Mouse (Mus musculus) ovary, postnatal 10 days (tissue): ENCODE results near the gene Ube2j1.

ENCODE experiments used
- DNase-seq: peaks from one replicate; pipeline ENCODE4 v3.0.0; 2022; ENCODE audit warnings: low spot score

The Ube2j1 gene

DNA sequence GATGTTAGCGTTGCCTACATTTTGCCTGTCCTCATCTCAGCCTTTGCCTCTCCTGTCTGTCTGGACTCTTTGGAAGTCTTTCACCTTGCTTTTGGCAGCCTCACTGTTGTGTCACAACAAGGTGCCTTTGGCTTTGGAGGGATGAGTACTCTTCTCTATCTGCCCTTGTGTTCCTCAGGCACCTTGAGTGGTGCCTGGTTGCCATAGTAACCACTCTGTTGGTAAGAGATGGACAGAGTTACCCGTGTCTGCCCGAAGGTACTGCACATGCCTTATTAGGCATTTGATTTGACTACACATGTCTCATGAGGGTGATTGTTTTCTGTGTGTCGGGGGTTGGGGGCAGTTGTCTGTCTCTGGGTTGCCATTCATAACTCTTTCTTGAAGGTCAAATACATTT lies 18.7 kb upstream of the Ube2j1 start:
- no peak for DNase-seq

DNA sequence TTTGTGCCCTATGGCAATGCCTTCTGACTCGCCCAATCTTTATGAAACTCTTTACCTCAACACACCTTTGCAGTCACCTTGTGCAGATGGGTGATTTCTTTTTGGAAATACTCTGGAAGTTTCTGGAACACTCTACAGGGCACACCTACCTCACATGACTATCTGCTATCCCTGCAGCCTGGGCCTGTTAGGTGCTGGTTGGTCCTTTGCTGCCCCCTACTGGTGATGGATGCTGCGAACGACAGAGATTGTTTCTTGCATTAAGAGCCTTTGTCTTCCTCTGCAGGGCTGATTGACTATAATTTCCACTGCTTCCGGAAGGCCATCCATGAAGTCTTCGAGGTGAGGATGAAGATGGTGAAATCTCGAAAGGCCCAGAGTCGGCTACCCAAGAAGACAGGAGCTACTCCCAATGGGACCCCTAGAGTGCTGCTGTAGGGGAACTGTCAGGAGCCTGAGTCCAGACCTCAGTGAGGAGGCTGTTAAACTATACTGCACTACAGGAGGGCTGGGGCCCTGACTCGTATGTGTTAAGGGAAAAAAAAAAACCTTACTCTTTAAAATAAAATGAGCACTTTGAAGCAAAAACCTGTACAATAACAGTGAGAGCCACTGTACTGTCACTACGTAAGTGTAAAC lies 12.7 kb upstream of the Ube2j1 start:
- peak; percentile 77 for DNase-seq

DNA sequence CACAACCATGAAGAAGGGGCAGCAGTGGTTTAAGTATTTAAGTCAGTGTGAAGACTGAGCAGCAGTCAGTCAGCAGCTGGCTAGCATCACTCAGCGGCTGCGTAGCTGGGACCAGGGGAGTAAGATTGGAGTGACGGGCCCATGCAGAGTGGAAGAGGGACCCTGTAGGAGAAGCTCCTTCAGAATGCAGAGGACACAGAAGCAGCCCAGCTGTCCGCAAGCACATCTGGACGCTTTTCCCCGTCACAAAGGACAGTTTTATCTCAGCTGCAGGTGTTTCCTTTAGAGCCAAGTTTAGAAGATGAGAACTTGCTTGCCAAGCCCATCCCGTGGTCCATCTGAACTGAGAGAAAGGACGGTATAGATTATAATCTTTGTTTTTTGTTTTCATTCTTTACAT lies 6.8 kb upstream of the Ube2j1 start:
- no peak for DNase-seq

DNA sequence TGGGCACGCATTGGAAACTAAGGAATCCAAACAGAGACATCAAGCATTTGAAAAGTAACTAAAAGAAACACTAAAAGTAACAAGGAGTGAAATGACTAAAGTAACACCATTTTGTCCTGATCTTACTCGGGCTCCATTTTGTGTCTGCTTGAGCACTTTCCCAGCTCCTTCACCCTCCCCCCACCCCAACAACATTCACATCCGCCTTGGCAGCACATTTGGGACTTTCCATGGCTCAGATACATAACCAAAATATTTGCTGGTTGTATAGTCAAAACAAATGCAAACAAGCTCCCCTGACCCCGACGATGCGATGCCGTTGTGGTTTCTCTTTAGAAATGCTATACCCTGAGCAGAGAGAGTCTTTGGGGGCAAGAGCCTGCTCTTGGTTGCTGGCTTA lies 2.1 kb upstream of the Ube2j1 start:
- no peak for DNase-seq

DNA sequence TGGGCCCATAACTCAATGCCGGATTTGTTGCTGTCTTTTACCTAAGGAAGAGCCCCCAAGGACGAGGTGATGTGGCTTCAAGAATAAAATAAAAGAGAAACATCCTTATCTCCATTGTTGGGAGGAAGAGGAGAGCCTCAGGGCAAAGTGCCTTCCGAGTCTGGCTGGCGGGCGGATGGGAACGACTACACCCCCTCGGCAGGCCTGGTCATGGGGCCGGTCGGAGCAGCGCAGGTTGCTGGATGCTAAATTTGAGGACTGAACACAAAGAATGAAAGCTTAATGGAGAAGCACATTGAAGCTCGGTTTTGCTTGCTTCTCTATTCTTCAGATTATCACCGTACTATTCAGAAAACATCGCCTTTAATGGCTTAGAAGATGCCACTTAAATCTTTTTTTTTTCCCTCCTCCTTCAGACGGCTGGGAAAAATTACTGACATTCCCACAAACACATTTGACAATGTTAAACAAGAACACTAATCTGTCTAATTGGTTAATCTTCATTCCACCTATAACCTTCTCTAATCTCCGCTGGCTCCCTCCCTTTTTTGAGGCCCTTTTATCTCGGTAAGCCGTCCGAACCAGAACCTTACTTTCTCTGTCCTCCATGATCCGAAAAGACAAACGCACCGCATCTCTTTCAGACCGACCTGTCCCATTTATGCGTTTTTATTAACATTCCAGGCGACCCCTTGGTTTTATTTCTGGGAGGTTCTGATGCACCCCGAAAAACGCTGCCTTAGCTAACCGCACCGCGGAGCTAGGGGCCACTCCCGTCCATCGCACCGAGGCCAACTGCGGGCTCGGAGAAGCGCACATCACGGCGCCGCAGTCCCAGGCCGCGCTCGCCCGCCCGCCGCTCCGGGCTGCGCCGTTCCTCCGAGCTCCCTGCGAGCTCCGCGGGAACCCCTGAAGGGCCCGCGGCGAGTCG lies 687 bp upstream of the Ube2j1 start:
- DNase-seq: no peak

DNA sequence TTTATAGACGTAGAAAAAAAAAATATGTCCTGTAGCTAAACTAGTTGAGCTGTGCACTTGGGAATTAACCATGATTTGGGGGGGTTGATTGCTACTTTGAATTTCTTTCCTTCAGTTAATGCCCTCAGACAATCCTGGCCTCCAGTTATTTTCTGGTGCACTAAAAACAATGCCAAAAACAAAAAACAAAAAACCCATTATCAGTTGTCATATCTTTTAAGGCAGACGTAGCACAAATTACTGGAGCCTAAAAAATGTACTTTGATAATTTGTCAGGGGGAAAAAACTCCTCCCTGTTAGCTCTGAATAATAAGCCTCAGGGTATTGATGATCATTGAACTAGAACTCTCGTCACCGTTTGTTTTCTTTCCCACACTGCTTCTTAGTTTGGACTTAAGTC lies 829 bp downstream of the Ube2j1 start:
- no peak for DNase-seq

DNA sequence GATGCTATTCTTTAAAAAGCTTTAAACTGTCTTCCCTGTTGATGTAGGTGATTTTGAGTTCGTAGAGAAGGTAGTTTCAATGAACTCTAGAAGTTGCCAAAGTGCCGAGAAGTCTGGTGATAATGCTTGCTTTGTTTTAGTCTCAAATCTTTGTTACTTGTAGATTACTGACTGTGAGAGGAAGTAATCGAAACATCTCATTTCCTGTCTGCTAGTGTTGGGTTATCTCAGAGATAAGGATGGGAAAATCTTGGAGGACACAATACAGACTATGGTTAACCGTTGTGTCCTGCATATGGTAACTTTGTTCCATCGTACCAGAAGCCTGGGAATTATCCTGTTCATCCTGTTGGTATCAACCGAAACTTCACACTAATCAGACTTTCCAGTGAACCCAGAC lies 2.3 kb downstream of the Ube2j1 start:
- no peak for DNase-seq

DNA sequence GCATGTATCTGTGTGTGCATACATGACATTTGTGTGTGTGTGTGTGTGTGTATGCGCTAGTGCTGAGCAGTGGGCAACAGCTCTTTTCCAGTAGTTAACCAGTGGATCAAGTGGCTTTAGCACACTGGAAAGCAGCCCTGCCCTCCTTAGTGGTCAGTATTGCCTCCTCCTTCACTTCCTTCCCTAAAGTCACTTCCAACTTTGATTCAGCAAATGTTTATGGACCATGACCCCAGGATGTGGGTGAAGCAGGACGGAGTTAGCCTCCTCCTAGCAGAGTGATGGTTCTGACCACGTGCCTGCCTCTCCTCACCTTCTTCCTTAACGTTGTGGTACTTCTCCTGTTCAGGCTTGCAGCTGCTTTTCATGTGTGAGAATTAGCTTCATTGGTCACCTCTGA lies 8.6 kb downstream of the Ube2j1 start:
- no peak for DNase-seq

DNA sequence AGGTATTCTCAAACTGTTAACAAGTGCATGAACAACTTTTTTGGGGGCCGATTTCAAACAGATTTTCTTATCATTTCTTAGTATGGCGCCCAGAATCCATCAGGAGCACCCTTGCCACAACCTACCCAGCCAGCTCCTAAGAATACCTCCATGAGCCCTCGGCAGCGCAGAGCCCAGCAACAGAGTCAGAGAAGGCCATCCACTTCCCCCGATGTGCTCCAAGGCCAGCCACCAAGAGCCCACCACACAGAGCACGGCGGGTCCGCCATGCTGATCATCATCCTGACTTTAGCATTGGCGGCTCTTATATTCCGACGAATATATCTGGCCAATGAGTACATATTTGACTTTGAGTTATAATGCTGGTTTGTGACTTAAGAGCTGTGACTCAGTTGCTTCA lies 18.4 kb downstream of the Ube2j1 start:
- no peak for DNase-seq

DNA sequence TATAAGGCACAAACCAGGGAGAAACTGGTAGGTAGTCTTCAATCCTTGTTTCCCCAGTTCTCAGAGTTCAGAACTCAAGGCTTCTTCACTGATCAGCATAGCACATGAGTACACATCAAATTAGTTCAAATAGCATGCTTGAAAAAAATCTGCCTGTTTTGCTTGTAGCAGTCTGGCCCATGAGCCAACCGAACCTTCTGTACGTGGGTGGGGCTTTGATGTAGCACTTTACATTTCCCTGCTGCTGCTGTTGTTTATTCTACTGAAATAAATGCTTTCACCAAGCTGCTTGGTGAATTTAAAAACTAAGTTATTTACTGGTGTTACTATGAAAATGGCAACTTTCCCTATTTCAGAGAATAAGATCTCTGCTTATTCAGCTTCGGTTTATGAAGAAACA lies 20.8 kb downstream of the Ube2j1 start:
- no peak for DNase-seq

DNA sequence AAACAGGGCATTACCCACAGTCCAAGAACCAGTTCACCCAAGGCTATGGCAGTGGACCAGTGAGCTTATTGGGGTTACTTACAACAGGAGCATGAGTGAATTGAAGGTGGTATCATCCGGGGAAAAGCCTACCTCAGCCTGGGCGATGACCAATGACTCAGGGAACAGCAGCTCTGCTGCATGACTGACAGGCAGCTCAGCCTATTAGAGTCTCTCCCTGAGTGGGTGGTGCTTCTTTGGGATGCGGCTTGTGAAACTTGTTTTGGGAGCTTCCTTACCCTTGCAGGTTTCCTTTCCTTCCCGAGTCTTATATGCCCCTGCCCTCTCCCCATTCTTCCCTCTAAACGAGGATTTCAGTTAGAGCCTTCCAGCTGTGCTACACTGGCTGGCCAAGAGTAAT lies 21.4 kb downstream of the Ube2j1 start:
- no peak for DNase-seq

DNA sequence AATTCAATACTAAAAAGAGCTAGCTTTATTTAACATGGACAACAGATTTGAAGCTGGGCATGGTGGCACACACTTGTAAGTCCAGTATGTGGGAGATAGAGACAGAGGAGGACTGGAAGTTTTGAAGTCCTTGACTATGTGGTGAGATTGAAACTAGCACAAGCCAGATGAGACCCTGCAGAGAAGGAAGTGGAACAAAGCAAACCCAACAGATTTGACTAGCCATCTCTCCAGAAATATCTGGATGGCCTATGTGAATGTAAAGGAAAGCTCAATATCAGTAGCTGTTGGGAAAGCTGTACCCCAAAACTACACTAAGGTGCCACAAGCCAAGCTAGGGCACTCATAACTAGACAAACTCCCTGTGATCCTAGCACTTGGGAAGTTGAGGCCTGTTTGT lies 23.2 kb downstream of the Ube2j1 start:
- no peak for DNase-seq

DNA sequence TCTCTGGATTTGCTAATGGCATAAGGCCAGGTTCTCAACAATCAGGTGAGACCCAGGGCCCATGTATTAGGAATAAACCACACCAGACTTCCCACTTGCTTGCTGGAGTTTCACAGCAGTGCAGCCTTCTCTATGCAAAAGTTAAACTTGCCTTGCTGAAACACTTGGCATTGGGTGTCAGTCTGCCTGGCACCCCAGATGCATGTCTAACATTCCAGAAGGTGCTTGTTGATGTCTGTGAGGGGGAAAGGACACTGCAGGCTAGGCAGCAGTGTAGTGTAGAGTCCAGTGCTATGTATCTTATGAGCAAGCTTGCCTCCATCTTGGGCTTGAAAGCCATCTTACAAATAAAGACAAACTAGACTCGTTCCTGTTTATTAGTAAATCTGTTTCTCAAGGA lies 25.1 kb downstream of the Ube2j1 start:
- no peak for DNase-seq

DNA sequence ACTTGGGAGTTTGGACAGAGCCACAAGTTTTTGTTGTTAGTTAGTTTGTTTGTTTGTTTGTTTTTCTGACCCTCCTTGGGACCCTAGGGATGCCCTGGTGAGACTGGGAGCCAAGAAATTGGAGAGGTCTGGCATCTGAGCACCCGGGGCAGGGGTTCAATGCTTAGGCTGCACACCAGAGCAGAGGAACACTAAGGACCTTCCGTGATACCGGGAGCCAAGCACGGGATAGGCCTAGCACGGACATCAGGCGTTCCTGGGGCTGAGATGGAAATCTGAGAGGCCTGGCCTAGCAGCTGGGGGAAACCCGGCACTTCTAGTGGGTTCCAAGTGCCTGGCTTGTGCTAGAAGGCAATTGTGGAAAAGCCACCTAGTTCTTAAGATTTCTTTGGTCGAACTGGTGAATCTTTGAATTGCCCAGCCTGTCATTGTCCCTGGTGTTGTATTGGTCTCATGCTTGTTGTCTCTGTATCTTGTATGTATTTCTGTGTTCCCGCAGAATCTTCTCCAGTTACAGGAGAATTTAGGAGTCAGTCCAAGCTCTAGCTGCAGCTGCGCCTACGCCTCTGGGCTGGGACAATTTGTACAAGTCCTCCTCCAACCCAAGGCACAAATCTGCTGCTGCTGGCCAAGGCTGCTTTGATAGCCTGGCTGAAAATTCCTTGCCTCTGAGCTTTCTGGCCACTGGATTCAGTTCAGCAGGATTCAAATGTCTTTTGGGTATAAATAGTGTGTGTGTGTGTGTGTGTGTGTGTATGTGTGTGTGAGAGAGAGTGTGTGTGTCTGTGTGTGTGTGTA lies 26.9 kb downstream of the Ube2j1 start:
- DNase-seq: no peak

DNA sequence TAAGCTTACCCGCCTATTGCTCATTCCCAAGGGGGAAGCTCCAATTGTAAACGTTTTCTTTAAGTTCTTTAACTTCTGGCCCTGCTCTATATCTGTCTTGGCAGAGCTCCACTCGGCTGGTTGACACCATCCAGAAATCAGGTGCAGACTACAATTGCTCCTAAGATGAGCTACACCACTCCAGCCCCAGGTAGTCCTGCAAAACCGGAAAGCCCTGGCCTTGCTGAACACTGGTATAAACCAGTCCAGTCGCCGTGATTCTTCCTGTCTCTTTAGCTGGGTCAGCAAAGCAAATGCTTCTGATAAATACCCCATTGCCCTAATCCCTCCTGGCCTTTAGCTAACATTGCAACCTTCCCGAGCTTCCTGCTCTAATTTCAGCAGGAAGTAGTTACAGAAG lies 29.9 kb downstream of the Ube2j1 start:
- DNase-seq: no peak

DNA sequence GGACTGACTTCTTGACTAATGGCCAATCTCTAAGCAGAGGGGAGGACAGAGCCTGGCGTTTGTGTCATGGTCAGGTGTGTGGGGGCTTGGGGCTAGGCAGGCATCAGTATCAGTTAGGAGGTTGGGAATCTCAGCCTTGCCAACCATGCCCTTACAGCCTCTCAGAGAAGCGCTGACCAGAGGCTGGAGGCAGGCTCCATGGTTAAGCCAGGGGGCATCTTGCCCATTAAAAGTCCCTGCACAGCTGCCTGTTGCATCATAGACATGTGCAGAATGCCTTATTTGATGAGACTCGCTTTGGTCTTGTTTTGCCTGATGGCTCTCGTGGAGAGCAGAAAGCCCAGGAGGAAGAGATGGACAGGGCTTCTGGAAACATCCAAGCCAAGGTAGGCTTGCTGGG lies 31.8 kb downstream of the Ube2j1 start, which contains the start of gene Gabrr2:
Gabrr2 (plus strand) TSS at position 19 of the 400 bp plus-strand sequence.
- DNase-seq: no peak

DNA sequence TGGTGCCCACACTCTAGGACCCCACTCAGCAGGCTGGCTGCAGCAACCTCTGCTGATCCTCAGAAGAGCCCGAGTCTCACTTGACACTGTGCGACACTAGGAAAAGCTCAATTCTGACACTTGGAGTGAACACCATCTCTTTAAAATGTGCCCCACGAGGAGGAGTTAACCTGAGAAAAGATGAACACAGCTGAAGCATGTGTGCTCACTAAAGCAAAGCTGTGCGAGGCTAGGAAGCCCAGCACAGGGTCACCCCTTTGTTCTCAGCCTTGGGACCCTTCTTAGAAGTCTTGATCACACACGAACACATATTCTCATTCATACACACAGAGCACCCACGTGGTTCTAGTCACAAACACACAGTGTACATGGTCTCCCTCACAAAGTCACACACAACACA lies 33.8 kb downstream of the Ube2j1 start:
- no peak for DNase-seq

DNA sequence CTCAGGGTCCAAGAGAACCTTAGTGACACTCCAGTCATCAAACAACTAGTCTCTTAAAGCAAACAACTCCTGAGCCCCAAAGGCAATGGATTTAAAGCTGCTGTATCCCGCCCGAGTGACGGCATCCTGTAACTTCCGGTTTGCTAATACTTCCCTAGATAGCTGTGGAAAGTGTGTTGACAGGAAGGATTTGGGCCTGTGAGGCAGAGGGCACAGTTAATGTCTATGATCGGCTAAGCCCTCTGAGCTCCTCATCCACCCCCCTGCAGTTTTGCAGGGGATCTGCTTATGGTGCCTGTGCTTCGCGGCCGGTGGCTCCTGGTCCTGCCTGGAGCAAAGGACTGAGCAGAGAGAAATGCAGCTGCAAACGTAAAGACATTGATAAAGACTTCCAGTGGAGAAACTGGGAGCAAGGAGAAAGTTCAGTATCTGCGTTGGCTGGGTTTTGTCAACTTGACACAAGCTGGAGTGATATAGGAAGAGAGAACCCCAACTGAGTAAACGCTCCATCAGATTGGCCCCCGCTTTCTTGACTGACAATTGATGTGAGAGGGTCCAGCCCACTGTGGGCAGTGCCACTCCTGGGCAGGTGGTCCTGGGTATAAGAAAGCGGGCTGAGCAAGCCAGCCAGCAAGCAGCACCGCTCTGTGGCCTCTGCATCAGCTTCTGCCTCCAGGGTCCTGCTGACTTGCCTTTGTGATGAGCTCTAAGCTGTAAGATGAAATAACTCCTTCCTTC lies 35.2 kb downstream of the Ube2j1 start:
- DNase-seq: no peak

DNA sequence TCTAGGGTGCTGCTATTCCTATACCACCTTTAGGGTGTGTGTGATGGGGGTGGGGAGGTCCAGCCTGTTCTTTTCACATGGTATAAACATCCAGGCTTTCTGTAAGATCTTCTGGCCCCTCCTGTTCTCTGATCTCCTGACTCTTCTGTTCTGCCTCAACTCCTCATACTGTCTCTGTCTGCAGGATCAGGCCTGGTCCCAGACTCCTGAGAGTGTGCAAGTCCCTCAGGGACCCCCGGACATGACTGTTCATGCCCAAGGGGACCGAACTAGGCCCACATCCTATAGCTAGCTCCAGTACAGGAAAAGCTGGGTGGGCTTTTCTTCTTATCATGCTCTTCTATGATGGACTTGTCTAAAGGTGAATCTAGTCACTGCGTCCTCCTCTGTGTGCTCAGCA lies 36.1 kb downstream of the Ube2j1 start:
- DNase-seq: no peak

DNA sequence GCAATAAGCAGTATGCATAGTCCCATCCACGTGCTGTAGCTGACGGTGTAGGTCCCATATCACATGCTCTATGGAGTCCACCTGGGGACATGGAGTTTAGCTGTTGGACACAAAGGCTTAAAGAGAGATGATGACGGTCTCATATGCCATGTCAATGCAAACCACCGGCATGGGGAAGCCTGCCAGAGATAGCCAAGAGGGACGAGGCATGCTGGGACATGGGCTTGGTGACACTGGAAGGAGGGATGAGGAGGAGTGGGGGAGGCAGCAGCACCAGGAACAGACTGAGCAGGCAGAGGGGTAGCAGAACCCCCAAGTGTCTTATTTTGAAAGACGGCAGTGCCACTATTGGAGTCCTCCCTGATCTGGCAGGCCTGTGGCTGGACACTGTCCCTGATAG lies 36.6 kb downstream of the Ube2j1 start:
- DNase-seq: no peak

DNA sequence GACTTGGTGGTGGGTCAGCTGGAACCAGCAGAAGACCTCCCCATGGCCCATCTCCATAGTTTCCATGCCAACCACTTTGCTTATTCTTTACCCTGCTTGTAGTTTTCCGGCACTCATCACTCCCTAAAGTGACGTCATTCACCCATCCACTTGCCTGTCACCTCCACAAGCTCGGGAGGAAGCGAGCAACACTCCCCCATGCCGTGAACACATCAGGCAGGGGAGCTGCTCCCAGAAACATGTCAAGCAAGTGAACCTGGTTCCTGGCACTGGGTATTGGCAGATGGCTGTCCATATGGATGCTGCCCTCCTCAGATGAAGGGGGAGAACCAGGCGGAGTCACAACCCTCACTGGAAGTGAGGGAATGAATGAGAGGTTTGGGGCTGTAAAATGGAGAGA lies 37.7 kb downstream of the Ube2j1 start:
- no peak for DNase-seq

DNA sequence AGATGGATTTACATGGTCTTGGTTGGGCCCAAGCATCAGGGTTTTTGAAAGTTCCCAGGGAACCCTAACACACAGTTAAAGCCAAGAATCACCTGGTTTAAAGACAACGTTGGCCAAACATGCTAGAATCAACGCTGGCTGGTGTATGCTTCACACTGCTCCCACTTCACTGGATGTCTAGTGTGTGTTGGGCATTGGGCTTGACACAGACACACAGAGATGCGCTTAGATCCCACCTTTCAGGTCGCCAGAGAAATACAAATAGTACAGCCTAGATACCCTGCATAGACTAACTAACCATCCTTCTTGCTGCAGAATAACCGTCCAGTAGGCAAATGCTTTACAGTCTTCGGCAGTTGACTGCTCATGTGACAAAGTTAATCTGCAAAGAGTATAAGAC lies 39.1 kb downstream of the Ube2j1 start:
- DNase-seq: no peak
